Mouse (Mus musculus) brain, embryonic 14.5 days (tissue): ENCODE measurements around the gene Cyp4f13.

Experiments used
- CTCF ChIP-seq: fragments of 200-500 bp; IDR thresholded peaks from 2 replicates; pipeline ENCODE4 v1.5.1; 2012; ENCODE audit warnings: inconsistent platforms, mild to moderate bottlenecking, moderate library complexity, borderline replicate concordance; ENCODE audit not compliant: insufficient read depth, insufficient read length; ENCODE audit errors: extremely low read depth
- POLR2A ChIP-seq: fragments of 200-500 bp; IDR thresholded peaks from 2 replicates; pipeline ENCODE4 v1.6.1; 2012; ENCODE audit warnings: mild to moderate bottlenecking, inconsistent platforms, borderline replicate concordance; ENCODE audit not compliant: poor library complexity, insufficient read depth, insufficient read length, severe bottlenecking; ENCODE audit errors: extremely low read depth

GRCm38 (mm10) chr17:32889611-32890010 is 57.6 kb downstream of the Cyp4f13 start:
- TF ChIP-seq CTCF (no peak), POLR2A (no peak)
